Mouse (Mus musculus) C2C12 (cell line): ENCODE measurements around the gene Mark3.

ENCODE experiments used
- CEBPB ChIP-seq: IDR thresholded peaks from one replicate; pipeline ENCODE4 v1.6.1; 2011; ENCODE audit warnings: low read depth, mild to moderate bottlenecking, control low read depth, moderate library complexity
- CTCF ChIP-seq: IDR thresholded peaks from one replicate; pipeline ENCODE4 v1.5.1; 2011; ENCODE audit not compliant: control insufficient read depth, insufficient read depth, insufficient read length
- FOSL1 ChIP-seq: IDR thresholded peaks from one replicate; pipeline ENCODE4 v1.8.0; 2011; ENCODE audit warnings: mild to moderate bottlenecking, low read length; ENCODE audit not compliant: poor library complexity, insufficient read depth, severe bottlenecking
- MAX ChIP-seq: IDR thresholded peaks from one replicate; pipeline ENCODE4 v1.6.1; 2011; ENCODE audit warnings: mild to moderate bottlenecking, control low read depth
- MYOD1 ChIP-seq: IDR thresholded peaks from one replicate; pipeline ENCODE4 v1.6.1; 2011; ENCODE audit warnings: low read depth; ENCODE audit not compliant: control insufficient read depth, insufficient read length
- MYOG ChIP-seq: IDR thresholded peaks from one replicate; pipeline ENCODE4 v1.6.1; 2011; ENCODE audit not compliant: control insufficient read depth, insufficient read length; ENCODE audit errors: extremely low read depth
- USF1 ChIP-seq: IDR thresholded peaks from one replicate; pipeline ENCODE4 v1.6.1; 2011; ENCODE audit warnings: low read depth, mild to moderate bottlenecking, control low read depth, moderate library complexity

- TF ChIP-seq CTCF, result no peak
- no peak for TF ChIP-seq MYOD1
- no peak for TF ChIP-seq MYOG
- TF ChIP-seq USF1, result no peak
- no peak for TF ChIP-seq FOSL1
- TF ChIP-seq MAX, result no peak
- no peak for TF ChIP-seq CEBPB
Observed at GRCm38 (mm10) chr12:111652953-111653352, 78.6 kb downstream of the Mark3 start.
